Mouse (Mus musculus): ENCODE measurements around the gene Olfr1564.
"Not testable (repeated sequence)": the region's sequence is repeated elsewhere in the genome, so short reads cannot be mapped to it uniquely, and the experiment has no call there.

DNA sequence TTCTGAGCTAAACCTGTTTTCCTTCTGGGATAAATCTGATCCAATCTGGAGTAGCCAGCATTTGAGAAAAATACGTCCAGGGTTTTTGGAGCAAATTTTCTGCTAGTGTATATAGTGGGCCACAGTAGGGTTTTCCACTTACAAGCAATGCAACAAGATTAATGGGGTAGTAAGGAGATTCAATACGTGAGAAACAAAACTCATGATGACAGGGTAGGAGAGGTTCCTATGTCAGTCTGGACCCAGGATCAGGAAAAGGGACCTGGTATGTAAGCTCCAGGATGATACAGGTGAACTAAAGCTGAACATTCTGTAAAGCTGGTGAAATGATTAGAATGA is 33.8 kb upstream of the Olfr1564 start:
- not testable (repeated sequence) for TF ChIP-seq CTCF (IDR thresholded peaks at IDR 0.05; ENCODE audit: low read depth, low read length); POLR2A (IDR thresholded peaks at IDR 0.05; ENCODE audit: extremely low read depth, insufficient read depth, low read length)

Data from liver, adult 2 months (tissue).